Mouse (Mus musculus) cortical plate, adult 2 months (tissue): ENCODE results near the gene Aig1. TPM values are rescaled to one million over a fixed set of nuclear protein-coding genes. Genes with fewer than 3 reads are reported as not detected.

Source experiments
- H3K27ac ChIP-seq: fragments of 200-500 bp; 2 replicates; pipeline ENCODE4 v1.5.1; 2012; ENCODE audit warnings: low read length, control low read depth, inconsistent platforms; ENCODE audit not compliant: insufficient read depth
- H3K4me1 ChIP-seq: fragments of 200-500 bp; 2 replicates; pipeline ENCODE4 v1.6.1; 2011; ENCODE audit warnings: low read length; ENCODE audit not compliant: control insufficient read depth, insufficient read depth
- H3K4me3 ChIP-seq: fragments of 200-500 bp; 2 replicates; pipeline ENCODE4 v1.5.1; 2011; ENCODE audit warnings: mild to moderate bottlenecking, low read length, control low read depth; ENCODE audit not compliant: insufficient read depth
- CTCF ChIP-seq: fragments of 200-500 bp; IDR thresholded peaks from 2 replicates; pipeline ENCODE4 v1.5.1; 2011; ENCODE audit warnings: mild to moderate bottlenecking, control low read depth, low read length; ENCODE audit not compliant: insufficient read depth; ENCODE audit errors: extremely low read depth
- POLR2A ChIP-seq: fragments of 200-500 bp; IDR thresholded peaks from 2 replicates; pipeline ENCODE4 v1.6.1; 2011; ENCODE audit warnings: mild to moderate bottlenecking, low read length, control low read depth; ENCODE audit not compliant: insufficient read depth; ENCODE audit errors: extremely low read depth
- polyA plus RNA-seq: library from polyadenylated mRNA; depleted of rRNA; stranded (reverse); fragments of >200 nt; gene quantifications from 2 replicates; pipeline ENCODE4 v1.2.3, GENCODE M21; 2012

Aig1 gene
- polyA plus RNA-seq, 1 experiment: 69.4 TPM

- no peak for TF ChIP-seq CTCF
- no peak for TF ChIP-seq POLR2A
- Histone ChIP-seq H3K4me1 (peaks cover 4% of the 10 kb centered on the region), H3K4me3 (no peak overlapping the region), H3K27ac (no peak overlapping the region)
Observed at GRCm38 (mm10) chr10:13677440-13677839, 191.3 kb downstream of the Aig1 start.

- TF ChIP-seq CTCF (no peak), POLR2A (no peak)
- H3K27ac ChIP-seq: no peak overlapping the region
- no peak overlapping the region for H3K4me3 ChIP-seq
- H3K4me1 ChIP-seq: peaks cover 4% of the 10 kb centered on the region
Observed at GRCm38 (mm10) chr10:13675033-13675379, 193.8 kb downstream of the Aig1 start.

- Histone ChIP-seq H3K27ac (no peak overlapping the region), H3K4me3 (no peak overlapping the region), H3K4me1 (peaks cover 4% of the 10 kb centered on the region)
- TF ChIP-seq POLR2A: no peak
- no peak for TF ChIP-seq CTCF
Observed at GRCm38 (mm10) chr10:13674304-13675032, 194.3 kb downstream of the Aig1 start.

GRCm38 (mm10) chr10:13667166-13667696, 201.5 kb downstream of the Aig1 start:
- H3K27ac ChIP-seq: no peak overlapping the region
- TF ChIP-seq POLR2A (no peak), CTCF (no peak)
- no peak overlapping the region for H3K4me3 ChIP-seq
- H3K4me1 ChIP-seq: no peaks in the 10 kb centered on the region

- TF ChIP-seq CTCF (no peak), POLR2A (no peak)
- Histone ChIP-seq H3K4me3 (no peak overlapping the region), H3K4me1 (no peaks in the 10 kb centered on the region), H3K27ac (no peak overlapping the region)
Observed at GRCm38 (mm10) chr10:13663476-13663875, 205.3 kb downstream of the Aig1 start.

- Histone ChIP-seq H3K4me3 (no peak overlapping the region), H3K27ac (no peak overlapping the region), H3K4me1 (no peaks in the 10 kb centered on the region)
- no peak for TF ChIP-seq CTCF
- TF ChIP-seq POLR2A: no peak
Observed at GRCm38 (mm10) chr10:13659778-13660177, 209.0 kb downstream of the Aig1 start.

- no peak overlapping the region for H3K27ac ChIP-seq
- TF ChIP-seq POLR2A (no peak), CTCF (no peak)
- no peaks in the 10 kb centered on the region; the same call in 1 of the 2 replicates for H3K4me1 ChIP-seq
- H3K4me3 ChIP-seq: no peak overlapping the region
Observed at GRCm38 (mm10) chr10:13653739-13654462, 214.9 kb downstream of the Aig1 start.

GRCm38 (mm10) chr10:13653326-13653725, 215.5 kb downstream of the Aig1 start:
- TF ChIP-seq POLR2A (no peak), CTCF (no peak)
- H3K4me3 ChIP-seq: no peak overlapping the region
- H3K4me1 ChIP-seq: no peaks in the 10 kb centered on the region; the same call in 1 of the 2 replicates
- no peak overlapping the region for H3K27ac ChIP-seq

GRCm38 (mm10) chr10:13652061-13652460, 216.7 kb downstream of the Aig1 start:
- Histone ChIP-seq H3K4me1 (no peaks in the 10 kb centered on the region; the same call in 1 of the 2 replicates), H3K4me3 (no peak overlapping the region), H3K27ac (no peak overlapping the region)
- TF ChIP-seq CTCF (no peak), POLR2A (no peak)

GRCm38 (mm10) chr10:13641750-13642149, 227.0 kb downstream of the Aig1 start:
- TF ChIP-seq POLR2A (no peak), CTCF (0 out of 2 replicates have a peak, but pooled peaks have one; percentile 4)
- Histone ChIP-seq H3K27ac (no peak overlapping the region), H3K4me1 (no peaks in the 10 kb centered on the region), H3K4me3 (no peak overlapping the region)
